Mouse (Mus musculus): ENCODE results near the gene Gm10944. TPM values are rescaled to one million over a fixed set of nuclear protein-coding genes. Genes with fewer than 3 reads are reported as not detected.

The Gm10944 gene
- not detected in 2 replicates for polyA plus RNA-seq (2012; rRNA removed)

DNA sequence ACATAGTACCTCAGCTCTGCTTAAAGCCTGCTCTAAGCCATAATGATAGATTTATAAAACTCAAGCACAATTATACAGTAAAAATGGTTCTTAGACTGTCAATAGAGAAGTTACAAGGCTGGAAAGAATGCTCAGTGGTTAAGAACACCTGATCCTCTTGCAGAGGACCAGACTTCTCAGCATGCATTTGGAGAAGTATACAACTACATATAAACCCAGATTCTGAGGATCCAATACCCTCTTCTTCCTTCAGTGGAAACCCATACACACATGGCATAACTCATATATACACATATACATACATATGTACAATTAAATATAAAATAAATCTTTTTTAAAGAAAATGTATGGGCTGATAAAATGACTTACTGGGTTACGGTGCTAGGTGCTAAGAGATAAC is at the start of gene Gm10944:
Gene Gm10944 (plus strand): TSS at position 301 of the 400 bp plus-strand sequence.
- Histone ChIP-seq H3K4me1 (ENCODE audit: control insufficient read depth, insufficient read depth, low read length) (no peaks in the 10 kb centered on the region), H3K4me3 (replicated peaks; ENCODE audit: extremely low read depth, low read depth, low read length) (no peak within 1 kb of the TSS)
- 80% methylated on average over 1 of the region's 1 CpGs for WGBS
- no peak for DNase-seq
- TF ChIP-seq POLR2A (IDR thresholded peaks at IDR 0.05; ENCODE audit: borderline replicate concordance, extremely low read depth, low read depth, low read length) (no peak), CTCF (IDR thresholded peaks at IDR 0.05; ENCODE audit: insufficient read depth, low read length) (no peak)

DNA sequence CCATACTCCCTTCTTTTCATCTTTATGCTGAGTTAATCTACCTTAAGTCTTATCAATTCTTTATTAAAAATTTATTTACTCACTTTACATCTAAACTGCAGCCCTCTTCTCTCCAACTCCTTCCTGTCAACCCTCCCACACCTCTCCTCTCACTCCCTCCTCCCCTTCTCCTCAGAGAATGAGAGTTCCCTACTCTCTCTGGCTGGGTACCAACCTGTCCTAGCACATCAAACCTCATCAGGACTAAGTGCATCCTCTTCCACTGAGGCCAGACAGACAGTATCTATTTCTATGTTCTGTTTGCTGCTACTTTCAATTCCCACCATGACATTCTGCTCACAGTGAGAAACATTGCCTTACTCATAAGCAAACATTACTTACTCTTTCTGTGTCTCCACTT is 25.2 kb upstream of the Gm10944 start:
- DNase-seq, result no peak
- H3K4me1 ChIP-seq (ENCODE audit: control insufficient read depth, insufficient read depth, low read length), result no peaks in the 10 kb centered on the region
- H3K4me3 ChIP-seq (replicated peaks; ENCODE audit: extremely low read depth, low read depth, low read length), result no peak overlapping the region
- TF ChIP-seq CTCF (IDR thresholded peaks at IDR 0.05; ENCODE audit: insufficient read depth, low read length), result no peak

DNA sequence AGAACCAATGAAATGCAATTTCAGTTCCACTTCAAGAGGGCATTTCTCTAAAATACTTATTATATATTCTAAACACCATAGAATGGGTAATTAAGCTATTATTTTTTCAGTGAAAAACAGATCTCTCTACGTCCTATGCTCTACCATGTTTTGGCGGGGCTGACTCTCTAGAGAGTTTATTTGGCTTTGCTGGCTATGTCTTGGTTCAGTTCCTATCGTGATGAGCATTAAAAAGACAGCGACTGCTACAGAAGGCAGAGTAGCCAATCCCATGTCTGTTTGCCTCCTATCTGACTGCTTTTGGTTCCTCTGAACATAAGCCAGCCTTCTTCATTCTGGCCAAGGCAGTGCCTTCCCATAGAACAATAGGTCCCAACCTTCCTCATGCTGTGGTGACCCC is 24.5 kb upstream of the Gm10944 start:
- TF ChIP-seq CTCF (IDR thresholded peaks at IDR 0.05; ENCODE audit: insufficient read depth, low read length) (no peak), POLR2A (IDR thresholded peaks at IDR 0.05; ENCODE audit: borderline replicate concordance, extremely low read depth, low read depth, low read length) (no peak)
- DNase-seq, result no peak
- no peak overlapping the region for H3K4me3 ChIP-seq (replicated peaks; ENCODE audit: extremely low read depth, low read depth, low read length)
- WGBS, result 76% methylated on average over 4 of the region's 4 CpGs
- H3K4me1 ChIP-seq (ENCODE audit: control insufficient read depth, insufficient read depth, low read length), result no peaks in the 10 kb centered on the region

DNA sequence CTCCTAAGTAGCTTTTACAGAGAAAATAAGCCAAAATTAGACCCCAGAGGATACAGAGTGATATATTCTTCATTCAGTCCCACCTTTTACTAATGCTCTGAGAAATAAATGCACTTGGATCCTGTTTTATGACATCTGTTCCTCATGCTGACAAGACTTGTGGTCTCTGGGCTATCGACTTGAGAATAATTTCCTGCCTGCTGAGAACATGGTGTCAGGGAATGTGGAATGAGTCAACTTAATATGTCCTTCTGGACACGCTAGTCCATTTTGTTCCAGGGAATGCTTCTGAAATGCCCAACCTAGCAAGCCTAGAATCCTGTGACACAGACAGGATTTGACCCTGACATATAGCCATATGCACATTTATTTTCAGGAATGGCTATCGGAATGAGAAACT is 22.0 kb upstream of the Gm10944 start:
- 76% methylated on average over 3 of the region's 3 CpGs for WGBS
- H3K4me1 ChIP-seq (ENCODE audit: control insufficient read depth, insufficient read depth, low read length), result no peaks in the 10 kb centered on the region
- no peak overlapping the region for H3K4me3 ChIP-seq (replicated peaks; ENCODE audit: extremely low read depth, low read depth, low read length)
- no peak for DNase-seq
- TF ChIP-seq CTCF (IDR thresholded peaks at IDR 0.05; ENCODE audit: insufficient read depth, low read length) (no peak), POLR2A (IDR thresholded peaks at IDR 0.05; ENCODE audit: borderline replicate concordance, extremely low read depth, low read depth, low read length) (no peak)

DNA sequence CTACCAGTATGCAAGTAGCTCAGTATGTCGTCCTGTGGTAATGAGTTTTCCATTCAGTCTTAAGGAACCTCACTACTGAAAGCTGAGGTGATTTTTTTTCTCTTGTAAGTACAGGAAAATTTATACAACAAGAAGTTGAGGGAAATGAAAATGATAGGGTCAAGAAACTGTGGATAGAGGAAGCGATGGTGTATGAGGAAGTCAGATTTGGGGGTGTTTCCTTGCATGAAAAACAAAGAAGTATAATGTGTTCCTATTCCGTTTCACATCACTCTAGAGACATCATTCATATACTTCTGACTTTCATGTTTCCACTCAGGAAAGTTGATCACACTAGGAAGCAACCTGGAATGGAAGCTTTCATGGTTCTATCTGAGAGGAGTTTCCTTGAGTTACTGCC is 21.2 kb upstream of the Gm10944 start:
- no peak for DNase-seq
- Histone ChIP-seq H3K4me3 (replicated peaks; ENCODE audit: extremely low read depth, low read depth, low read length) (no peak overlapping the region), H3K4me1 (ENCODE audit: control insufficient read depth, insufficient read depth, low read length) (no peaks in the 10 kb centered on the region)
- WGBS, result 59% methylated on average over 3 of the region's 3 CpGs
- TF ChIP-seq POLR2A (IDR thresholded peaks at IDR 0.05; ENCODE audit: borderline replicate concordance, extremely low read depth, low read depth, low read length) (no peak), CTCF (IDR thresholded peaks at IDR 0.05; ENCODE audit: insufficient read depth, low read length) (no peak)

DNA sequence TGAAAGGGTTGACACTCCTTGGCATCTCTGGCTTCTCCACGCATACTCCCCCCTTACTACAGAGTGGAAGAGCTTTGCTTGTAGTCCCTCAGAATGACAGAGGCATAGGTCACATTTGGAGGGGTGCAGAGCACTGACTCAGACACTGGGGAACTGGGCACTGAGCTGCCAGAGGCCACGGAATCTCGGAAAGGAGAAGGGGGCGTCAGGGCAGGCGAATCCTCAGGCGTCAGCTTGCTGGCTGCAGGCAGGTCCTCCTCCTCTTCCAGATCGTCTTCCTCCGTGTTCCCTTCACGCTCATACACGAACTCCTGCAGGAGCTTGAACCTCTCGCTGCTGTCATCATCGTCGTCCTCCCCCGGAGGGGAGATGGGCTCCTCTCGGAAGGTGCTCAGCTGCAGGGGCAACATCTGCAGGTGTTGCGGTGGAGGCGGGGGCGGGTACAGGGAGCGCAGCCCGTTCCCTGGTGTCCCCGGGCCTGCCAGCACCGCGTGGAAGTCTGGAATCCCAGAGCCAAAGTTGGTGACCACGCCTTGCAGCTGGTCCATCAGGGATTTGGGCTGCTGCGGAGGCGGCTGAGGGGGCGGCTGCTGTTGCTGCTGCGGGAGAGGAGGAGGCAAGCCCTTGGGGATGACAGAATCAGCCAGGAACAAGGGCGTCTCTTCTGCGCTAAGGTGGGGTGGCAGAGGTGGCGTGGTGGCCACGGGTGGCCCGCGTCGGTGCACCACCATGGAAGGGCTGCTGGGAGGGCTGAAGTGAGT is 7.9 kb downstream of the Gm10944 start:
- WGBS, result 2% methylated on average over 35 of the region's 35 CpGs
- Histone ChIP-seq H3K4me3 (replicated peaks; ENCODE audit: extremely low read depth, low read depth, low read length) (no peak overlapping the region), H3K4me1 (ENCODE audit: control insufficient read depth, insufficient read depth, low read length) (no peaks in the 10 kb centered on the region)
- DNase-seq, result no peak
- TF ChIP-seq POLR2A (IDR thresholded peaks at IDR 0.05; ENCODE audit: borderline replicate concordance, extremely low read depth, low read depth, low read length) (no peak), CTCF (IDR thresholded peaks at IDR 0.05; ENCODE audit: insufficient read depth, low read length) (no peak)

- Histone ChIP-seq H3K4me3 (replicated peaks; ENCODE audit: extremely low read depth, low read depth, low read length) (no peak overlapping the region), H3K4me1 (ENCODE audit: control insufficient read depth, insufficient read depth, low read length) (no peaks in the 10 kb centered on the region)
- no peak for DNase-seq
- TF ChIP-seq POLR2A (IDR thresholded peaks at IDR 0.05; ENCODE audit: borderline replicate concordance, extremely low read depth, low read depth, low read length), result no peak
- no peak for TF ChIP-seq CTCF (IDR thresholded peaks at IDR 0.05; ENCODE audit: insufficient read depth, low read length)
- WGBS, result 20% methylated on average over 11 of the region's 11 CpGs
Observed at GRCm38 (mm10) chr10:10689668-10690223, 8.6 kb downstream of the Gm10944 start.

- no peak for DNase-seq
- Histone ChIP-seq H3K4me3 (replicated peaks; ENCODE audit: extremely low read depth, low read depth, low read length) (no peak overlapping the region), H3K4me1 (ENCODE audit: control insufficient read depth, insufficient read depth, low read length) (no peaks in the 10 kb centered on the region)
- no peak for TF ChIP-seq POLR2A (IDR thresholded peaks at IDR 0.05; ENCODE audit: borderline replicate concordance, extremely low read depth, low read depth, low read length)
- no peak for TF ChIP-seq CTCF (IDR thresholded peaks at IDR 0.05; ENCODE audit: insufficient read depth, low read length)
- 64% methylated on average over 6 of the region's 6 CpGs for WGBS
Observed at GRCm38 (mm10) chr10:10697497-10697896, 16.3 kb downstream of the Gm10944 start.

DNA sequence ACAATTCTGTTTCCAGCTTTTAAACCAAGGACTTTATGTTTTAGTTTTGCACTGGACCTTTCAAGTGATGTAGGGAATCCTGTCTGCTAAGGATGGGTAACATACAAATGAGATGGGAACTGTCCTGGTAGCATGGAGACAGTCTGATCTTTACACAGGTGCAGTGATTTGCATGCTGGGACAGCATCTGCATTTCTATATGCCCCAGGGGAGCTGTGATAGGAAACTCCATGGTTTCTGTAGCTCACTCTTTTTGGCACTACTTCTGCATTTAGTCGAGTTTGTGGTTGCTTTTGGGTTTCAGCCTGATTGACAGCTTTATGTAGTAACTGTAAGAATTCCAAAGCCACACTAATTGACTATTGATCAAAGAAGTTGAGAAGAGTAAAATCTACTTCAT is 19.8 kb downstream of the Gm10944 start:
- 35% methylated on average over 1 of the region's 1 CpGs for WGBS
- DNase-seq, result no peak
- H3K4me1 ChIP-seq (ENCODE audit: control insufficient read depth, insufficient read depth, low read length), result no peaks in the 10 kb centered on the region
- TF ChIP-seq CTCF (IDR thresholded peaks at IDR 0.05; ENCODE audit: insufficient read depth, low read length), result no peak
- no peak for TF ChIP-seq POLR2A (IDR thresholded peaks at IDR 0.05; ENCODE audit: borderline replicate concordance, extremely low read depth, low read depth, low read length)
- H3K4me3 ChIP-seq (replicated peaks; ENCODE audit: extremely low read depth, low read depth, low read length), result no peak overlapping the region

GRCm38 (mm10) chr10:10701326-10701725 is 20.2 kb downstream of the Gm10944 start:
- DNase-seq, result no peak
- H3K4me1 ChIP-seq (ENCODE audit: control insufficient read depth, insufficient read depth, low read length), result no peaks in the 10 kb centered on the region
- whole genome bisulfite sequencing, result 74% methylated on average over 1 of the region's 1 CpGs
- TF ChIP-seq POLR2A (IDR thresholded peaks at IDR 0.05; ENCODE audit: borderline replicate concordance, extremely low read depth, low read depth, low read length) (no peak), CTCF (IDR thresholded peaks at IDR 0.05; ENCODE audit: insufficient read depth, low read length) (no peak)
- no peak overlapping the region for H3K4me3 ChIP-seq (replicated peaks; ENCODE audit: extremely low read depth, low read depth, low read length)
